Mouse (Mus musculus): ENCODE data around the gene Smyd3. TPM values are rescaled to one million over a fixed set of nuclear protein-coding genes. Genes with fewer than 3 reads are reported as not detected.

Smyd3 gene
- polyA plus RNA-seq, 1 experiment from 2014 or later: 36.2 TPM

DNA sequence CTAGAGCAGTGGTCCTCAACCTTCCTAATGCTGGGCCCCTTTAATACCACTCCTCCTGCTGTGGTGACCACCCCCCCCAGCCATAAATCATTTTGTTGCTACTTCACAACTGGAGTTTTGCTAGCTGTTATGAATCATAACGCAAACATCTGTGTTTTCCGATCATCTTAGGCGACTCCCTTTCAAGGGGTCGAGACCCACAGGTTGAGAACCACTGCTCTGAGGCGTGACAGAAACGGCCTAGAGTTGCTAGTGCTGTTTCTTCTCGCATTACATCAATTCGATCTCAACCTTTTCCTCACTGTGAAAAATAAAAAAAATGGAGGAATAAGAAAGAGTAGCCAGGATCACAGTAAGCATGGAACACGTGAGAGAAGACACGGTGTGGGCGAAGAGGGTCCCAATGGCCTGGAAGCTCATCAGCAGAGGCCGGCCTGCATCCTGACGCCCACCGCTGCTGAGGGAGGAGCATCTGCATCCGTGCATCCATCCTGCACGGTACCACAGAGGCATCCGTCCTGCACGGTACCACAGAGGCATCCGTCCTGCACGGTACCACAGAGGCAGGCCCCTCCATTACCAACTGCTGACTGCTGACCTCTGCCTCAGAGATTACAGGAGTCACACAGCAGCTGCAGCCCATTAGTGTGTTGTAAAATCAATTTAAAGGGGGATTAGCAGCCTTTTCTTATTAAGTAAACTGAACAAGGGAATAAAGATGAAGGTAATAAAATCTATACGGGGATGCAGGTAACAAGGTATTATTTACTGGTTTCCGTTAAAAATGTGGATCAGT, 56.6 kb downstream of the Smyd3 start:
- no peak for DNase-seq (ENCODE audit: low spot score)

DNA sequence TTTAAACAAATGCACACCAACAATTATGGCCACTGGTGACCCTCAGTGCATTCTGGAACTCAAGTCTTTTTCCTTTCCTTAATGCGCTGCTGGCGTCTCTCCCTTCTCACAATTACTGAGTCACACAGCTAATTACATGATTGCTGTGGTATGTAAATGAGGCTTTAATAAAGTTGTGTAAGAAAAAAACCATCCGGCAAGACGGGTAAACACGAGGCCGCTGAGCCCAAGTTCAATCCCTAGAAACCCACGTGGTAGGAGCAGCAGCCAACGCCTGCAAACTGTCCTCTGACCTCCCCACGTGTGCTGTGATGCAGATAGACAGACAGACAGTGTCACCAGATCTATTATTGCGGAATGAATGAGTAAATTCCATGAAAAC, 58.9 kb downstream of the Smyd3 start:
- DNase-seq (ENCODE audit: low spot score): no peak

DNA sequence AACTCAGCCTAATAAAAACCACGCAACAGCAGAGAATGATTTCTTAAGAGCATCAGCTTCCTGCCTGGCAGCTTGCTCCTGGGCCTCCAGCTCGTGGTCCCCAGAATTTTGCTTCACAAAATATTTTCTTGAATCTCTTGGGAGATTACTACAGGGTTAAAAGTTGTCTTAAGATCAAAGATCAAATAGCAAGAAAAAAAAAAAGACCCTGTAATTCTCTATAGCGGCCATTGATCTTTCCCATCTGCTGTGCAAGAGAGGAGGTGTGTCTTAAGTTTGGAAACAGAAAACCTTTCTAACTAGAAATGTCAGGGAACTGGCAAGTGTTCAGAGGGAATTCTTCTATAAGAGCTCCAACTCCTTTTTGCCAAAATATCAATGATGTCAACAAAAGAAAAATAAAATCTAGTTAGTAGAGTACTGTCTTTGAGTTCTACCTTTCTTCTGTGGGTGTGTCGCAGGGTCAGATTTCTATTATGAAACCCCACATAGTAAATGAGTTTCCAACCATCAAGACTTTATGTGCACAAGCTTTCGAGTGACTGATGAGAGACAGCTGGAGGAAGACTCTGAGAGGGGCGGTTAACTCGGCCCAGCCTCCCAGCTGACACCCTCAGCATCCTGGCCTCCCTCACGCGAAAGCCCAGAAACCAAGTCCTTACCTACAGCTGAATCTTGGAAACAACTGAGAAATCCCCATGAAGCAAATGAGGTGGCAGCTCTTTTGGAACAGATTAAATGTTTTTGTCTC, 59.4 kb downstream of the Smyd3 start:
- no peak for DNase-seq (ENCODE audit: low spot score)

DNA sequence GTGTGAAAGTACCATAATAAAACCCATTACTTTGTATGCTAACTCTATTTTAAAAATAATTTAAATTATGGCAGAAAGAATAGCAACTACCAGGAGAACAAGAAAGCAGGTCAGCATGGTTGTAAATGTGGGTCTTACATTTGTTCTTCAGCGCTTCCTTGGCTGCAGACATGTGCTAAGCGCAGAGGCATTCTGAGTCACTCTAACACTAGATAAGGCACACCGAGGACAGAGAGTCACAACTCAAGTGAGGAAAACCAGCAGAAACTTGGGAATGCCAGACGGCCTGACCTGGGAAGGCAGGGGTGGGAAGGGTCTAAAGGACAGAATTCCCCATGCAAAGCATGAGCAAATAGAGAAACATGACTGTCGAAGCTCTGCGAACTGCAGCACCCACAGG, 63.2 kb downstream of the Smyd3 start:
- no peak for DNase-seq (ENCODE audit: low spot score)

DNA sequence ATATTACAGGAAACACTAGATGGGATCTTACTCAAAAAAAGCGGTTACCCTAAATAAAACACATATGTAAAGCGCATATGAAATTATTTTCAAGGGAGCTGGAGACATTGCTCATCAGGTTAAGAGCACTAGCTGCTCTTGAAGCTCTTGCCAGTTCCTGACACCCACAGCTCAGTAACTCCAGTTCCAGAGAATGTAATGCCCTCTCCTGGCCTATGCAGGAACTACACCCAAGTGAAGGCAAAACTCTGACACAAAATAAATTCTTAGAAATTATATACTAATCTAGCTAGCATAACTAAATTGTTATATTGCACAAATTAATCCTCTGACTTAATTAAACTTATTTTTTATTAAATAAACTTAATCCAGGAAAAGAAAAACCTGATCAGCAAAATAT, 66.6 kb downstream of the Smyd3 start:
- peak; percentile 19 for DNase-seq (ENCODE audit: low spot score)

DNA sequence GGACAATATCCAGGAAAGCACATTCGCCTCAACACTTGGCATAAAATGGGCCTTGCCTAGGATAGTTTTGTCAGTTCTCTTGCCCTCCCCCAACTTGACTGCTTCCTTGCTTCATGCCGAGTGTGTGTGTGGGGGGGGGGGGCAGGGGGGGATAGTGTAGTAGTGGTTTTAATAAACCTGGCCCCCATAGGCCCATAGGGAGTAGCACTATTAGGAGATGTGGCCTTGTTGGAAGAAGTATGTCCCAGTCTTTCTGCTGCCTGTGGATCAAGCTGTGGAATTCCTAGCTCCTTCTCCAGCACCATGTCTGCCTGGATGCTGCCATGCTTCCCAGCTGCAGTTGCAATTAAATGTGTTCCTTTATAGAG, 71.0 kb downstream of the Smyd3 start:
- no peak for DNase-seq (ENCODE audit: low spot score)

DNA sequence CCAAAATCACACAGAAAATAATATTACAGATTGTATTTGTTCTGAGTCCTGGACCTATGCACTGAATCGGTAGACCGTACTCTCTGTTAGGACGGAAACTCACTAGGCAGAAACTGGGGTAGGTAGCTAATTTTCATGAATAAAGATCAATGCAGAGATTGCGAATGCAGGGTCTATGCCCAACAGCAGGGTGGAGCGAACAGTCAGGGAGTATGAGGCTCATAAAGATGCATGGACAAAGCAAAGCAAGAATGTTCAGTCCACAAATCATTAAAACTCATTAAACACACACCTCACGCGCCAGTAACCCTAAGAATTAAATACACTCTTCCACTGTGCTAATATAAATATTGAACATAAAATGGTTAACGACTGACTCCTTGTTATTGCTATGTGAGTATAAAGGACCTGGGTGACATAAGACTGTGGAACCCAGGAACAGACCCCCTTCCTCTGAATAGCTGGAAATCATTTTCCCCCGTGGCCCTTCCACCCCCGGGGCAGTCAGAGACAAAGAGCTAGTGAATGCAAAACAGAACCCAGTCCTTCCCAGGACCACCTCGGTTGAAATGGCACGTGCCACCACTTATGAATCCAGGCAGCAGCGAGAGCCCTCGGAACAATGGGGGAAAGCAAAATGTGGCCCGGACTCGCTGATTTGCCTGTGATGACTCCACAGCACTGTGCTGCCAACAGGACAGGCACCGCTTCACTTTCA, 71.6 kb downstream of the Smyd3 start:
- DNase-seq (ENCODE audit: low spot score): no peak

DNA sequence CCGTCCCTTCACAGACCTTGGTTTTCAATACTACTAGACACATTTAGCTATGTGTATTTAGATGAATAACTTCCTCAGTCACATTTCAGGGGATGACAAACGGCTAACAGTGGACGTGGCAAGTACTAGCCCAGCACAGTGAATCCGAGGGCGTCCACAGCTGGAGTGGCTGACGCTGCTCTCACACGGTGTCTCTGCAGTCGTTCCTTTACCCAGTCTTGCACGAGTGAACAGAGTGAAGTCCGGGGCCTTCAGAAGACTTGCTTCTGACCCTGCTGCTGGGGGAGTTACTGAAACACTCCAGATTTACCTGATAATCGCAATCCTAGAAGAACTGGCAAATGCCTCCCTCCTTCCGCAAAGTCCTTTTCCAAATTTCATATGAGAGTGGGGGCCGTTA, 74.0 kb downstream of the Smyd3 start:
- DNase-seq (ENCODE audit: low spot score): no peak

DNA sequence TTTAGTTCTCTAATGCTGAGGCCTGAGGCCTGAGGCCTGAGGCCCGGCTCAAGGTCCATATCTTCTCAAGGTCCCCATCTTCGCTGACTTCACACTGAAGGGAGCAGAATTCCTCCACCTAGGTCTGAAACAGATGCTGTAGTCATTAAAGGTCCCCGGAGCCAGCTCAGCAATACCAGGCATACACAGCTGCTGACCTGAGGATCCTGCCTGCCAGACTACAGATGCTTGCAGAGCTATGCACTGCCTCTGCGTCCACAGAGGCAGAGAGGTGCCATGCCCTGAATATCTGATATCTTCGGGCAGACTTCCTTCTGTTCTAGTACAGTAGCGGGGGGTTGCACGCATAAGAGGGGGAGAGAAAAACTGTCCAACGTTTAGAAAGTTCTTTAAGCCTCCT, 74.4 kb downstream of the Smyd3 start:
- DNase-seq (ENCODE audit: low spot score): no peak

DNA sequence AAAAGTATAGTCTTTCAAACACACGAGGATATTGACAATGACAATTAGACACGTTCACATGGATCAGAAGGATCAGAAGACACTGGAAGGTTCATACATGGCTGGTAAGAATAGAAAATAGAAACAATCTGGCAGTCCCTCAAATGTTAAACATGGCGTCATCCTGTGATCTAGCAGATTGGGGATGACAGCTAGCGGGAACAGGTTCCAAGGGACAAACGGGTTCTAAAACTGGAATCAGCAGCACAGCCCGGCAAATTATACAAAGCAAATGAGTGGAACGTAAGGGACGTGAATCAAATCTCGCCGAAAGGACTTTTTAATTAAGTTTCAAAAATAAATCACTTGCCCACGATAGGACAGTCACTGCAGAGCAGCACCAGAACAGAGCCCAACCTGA, 81.2 kb downstream of the Smyd3 start:
- DNase-seq (ENCODE audit: low spot score): no peak

DNA sequence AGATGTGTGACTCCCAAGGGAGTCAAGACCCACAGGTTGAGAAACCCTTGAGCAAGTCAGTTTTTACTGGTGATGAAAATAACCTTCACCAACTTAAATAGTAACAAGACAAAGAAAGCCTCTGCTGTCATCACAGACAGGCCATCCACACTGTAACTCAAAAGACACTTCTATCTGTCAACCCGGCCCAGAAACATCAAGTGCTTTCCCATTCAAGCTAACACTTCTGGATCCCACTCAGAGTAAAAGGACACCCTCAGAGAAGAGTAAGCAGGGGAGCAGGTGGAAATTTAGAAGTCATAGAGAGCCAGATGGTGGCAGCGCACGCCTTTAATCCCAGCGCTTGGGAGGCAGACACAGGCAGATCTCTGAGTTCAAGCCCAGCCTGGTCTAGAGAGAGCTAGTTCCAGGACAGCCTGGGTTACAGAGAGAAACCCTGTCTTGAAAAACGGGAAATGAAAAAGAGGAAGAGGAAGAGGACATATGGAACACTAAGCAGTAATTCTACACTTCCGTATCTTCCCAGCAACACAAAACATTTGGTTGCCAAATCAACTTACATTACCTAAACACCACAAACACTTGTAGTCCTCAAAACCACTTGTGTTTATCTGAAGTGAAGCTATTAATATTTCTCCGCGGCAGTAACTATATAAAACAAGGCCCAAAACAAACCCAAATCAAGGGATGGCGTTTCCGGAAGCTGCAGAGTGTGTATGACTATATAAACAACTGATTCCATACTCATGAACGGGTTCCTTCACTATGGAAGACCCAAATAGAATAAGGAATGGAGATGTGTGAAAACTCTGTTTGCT, 83.2 kb downstream of the Smyd3 start:
- DNase-seq (ENCODE audit: low spot score): no peak

DNA sequence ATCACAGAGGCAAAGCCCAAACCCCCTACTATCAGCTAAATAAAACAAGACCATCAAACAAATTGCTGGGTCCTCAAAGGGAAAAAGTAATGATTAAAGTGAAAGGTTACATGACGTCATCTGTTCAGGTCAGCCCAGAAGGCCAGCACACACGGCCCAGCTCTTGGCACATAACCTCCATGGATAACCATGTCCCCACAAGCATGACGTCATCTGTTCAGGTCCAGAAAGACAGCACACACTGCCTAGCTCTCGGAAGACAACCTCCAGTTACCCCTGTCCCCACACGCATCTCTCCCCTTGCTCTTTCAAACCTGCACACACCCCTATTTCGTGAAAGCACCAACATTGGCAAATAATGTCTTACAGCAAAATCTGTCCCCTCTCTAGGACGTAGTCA, 84.0 kb downstream of the Smyd3 start:
- no peak for DNase-seq (ENCODE audit: low spot score)

DNA sequence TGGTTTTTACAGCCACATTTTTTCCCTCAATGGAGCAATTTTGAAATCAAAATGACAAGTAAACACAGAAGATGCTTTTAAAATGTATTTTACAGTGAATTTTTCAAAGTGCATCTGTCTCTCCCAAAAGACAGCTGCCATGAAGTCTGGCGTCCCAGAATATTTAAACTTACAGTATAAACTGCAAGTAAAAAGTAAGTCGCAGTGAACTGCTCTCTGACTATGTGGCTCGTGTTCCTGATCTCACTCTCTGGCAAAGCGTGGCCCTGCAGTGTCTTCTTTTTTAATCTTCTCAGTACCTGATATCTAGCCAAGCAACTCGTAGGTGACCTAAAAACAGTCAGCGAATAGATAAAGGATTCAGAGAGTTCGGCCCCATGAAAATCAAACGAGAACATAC, 84.5 kb downstream of the Smyd3 start:
- DNase-seq (ENCODE audit: low spot score): no peak

DNA sequence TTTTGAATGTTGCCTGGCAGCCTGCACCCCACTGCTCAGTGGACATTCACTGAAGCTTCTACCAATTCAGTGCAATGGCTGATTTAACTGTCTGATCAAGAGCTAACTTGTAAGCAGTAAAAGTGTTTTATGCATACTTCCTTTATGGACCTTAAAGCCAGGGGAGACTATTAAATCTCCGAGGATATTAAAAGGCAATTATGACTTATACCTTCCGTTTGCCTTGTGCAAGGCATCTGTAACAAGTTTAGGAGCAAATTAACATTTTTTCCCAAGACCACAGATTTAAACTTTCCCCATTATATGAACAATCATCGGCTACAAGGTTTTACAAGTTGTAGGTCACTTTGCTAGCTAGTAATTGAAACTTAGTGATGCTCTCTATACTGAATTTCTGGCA, 87.8 kb downstream of the Smyd3 start:
- DNase-seq (ENCODE audit: low spot score): no peak

DNA sequence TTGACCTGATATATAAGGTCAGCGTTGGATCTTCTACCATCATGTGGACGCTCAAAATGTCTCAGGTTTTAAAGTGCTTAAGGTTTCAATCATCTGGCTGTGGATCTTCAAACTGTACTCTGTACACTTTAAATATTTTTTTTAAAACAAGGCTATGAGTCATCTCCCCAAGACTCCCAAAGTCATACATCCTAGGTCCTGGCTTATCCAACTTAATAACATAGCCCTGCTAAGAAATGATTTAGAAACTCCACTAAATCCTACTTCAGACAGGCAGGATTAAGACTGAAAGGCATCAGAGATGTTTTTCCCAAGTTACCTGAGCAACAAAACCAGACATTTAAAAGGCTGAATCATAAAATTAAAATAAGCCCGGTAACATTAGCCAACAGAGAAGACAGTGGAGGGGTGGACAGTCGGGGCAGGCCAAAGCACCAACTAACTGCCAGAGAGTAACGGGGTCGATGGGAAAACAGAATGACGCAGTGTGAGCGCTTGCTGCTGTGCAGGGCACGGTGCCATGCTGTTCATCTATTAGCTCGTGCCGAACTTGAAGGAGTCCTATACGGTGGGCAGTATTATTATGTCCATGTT, 92.9 kb downstream of the Smyd3 start:
- DNase-seq (ENCODE audit: low spot score): no peak

DNA sequence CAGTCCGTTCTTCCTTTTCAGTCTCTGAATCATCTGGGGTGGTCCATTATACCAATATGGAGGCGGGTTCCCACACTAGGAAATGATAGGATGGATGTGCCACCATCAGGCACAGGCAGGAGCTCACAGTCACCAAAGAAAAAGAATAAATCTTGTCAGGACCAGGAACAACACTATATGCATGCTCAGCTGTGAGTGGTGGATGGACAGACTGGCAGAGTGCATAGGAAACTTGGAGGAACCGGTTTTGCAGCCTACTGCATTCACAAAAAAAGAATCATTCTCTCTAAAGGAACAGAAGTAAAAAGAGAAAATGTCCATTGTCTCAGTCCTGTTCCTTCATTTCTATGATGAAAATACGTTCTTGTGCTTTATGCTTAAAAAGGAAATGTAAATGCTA, 98.8 kb downstream of the Smyd3 start:
- DNase-seq (ENCODE audit: low spot score): no peak

DNA sequence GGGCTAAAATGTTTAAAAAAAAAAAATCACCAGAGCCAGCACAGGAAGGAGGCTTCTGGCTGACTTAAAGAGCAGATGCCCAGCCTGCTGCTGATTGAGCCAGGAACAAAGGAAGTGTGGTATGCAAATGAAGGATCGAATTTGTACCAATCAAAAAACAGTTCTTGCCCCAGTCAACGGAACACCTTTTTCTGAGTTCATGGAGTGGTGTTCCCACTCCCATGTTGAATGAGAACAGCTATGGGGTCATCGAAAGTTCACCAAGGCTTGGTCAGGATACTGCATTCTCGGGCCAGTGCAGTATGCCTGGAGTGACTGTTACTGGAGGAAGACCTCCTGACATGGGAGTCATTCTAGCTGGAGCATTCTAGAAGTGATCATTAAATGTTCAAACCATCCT, 109.8 kb downstream of the Smyd3 start:
- no peak for DNase-seq (ENCODE audit: low spot score)

DNA sequence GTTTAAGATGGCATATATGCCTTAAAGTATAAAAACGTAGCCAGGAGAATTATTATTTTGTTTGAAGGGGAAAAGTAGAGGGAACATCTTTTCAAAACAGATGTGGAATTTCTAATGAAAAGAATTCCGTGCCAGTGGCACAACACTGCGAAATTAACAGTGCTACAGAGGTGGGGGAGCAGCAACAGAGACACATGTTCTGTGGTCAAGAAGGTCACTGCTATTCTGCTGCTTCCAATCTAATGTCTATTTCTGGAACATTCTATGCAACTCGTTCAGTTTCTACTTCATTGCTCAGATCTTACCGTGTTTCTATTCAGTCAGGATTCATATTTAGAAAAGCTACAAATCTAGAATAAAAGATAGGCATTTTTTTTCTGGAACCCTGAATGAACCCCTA, 117.0 kb downstream of the Smyd3 start:
- no peak for DNase-seq (ENCODE audit: low spot score)

DNA sequence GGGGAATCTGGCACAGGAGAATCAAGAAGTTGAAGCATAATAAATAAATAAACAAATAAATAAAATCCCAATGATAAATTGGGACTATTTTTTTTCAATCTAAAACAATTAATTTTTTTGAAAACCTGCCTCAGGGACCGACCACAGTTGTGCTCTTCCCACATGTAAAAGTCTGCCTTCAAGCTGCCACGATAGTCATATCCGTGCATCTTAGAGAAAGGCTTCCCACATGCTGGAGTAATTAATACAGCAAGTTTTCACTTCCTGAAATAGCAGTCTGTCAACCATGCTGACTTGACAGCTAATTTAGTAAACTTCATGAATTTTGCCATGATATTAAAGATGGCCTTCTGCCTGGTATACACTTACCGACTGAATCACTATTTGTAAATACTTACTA, 119.2 kb downstream of the Smyd3 start:
- no peak for DNase-seq (ENCODE audit: low spot score)

DNA sequence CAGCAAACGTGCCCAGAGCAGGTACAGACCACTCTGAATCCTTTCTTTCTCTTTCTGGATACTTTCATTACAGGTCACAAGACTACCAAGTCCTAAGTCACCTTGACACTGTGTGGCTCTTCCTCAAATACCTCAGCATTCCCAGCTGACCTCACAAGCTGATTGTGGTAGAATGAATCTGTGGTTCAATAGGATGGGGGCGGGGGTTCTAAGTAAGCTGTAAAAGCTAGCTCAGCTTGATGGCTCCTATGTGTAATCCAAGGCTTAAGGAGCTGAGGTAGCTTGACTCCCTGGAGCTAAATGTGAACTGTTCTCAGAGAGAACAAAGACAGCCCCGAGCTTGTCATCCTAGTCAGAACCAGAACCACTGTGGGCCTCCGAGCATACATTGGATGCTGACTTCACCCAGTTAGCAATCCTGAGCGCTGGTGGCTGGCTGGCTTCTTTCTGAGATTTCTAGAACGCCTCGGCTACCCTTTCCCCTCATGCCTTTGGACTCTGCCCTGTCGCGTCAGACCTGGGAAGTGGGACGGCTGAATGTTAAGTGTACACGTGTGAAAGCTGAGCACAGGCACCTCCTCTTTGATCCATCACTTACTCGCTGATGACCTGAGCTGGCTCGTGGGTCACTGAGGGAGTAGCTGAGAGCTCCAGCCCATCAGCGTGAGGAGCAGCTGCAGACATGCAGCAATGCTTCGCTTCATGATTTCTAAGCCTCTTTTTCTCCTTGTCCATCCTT, 131.4 kb downstream of the Smyd3 start:
- DNase-seq (ENCODE audit: low spot score): no peak

DNA sequence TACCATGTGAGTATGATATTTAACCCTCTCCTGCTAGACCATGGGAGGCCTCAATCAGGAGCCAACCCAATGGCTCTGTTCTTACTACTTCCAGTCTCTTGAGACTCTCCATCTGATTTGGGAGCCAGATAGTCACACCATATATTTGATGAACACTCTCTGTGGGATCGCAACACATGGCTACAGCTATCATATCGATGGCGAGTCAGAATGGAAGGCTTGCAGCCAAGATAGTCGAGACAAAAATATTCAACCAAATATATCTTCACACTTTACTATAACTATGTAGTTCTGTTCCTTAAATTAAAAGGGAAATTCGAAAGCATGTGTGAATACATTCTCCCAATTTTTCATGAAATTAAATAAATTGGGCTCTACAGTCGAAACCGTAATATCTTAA, 132.2 kb downstream of the Smyd3 start:
- DNase-seq (ENCODE audit: low spot score): no peak

All from thymus, postnatal 0 days (tissue).